Comparison of ENCODE assay signal across 14 mouse cellular contexts in genomic region chr11:67860743-67861398, GRCm38 (mm10).
DNase-seq lines count a peak whose midpoint lies in the region; ATAC-seq and TF ChIP-seq lines count a peak whose summit lies in the region.
"Had no signal": no experiment of that assay in that cellular context is flagged by ENCODE, and none has a peak within 500 bp of the region (broad histone marks: within the 10 kb centered on the region; RNA-seq: fewer than 3 reads in every experiment).

No protein-coding gene starts in this region.

- WGBS in heart, embryonic 14.5 days: 55% methylated on average over 7 of the region's 7 CpGs
- 47% methylated on average over 7 of the region's 7 CpGs for WGBS in lung, embryonic 16.5 days
- 41% methylated on average over 7 of the region's 7 CpGs for WGBS in embryonic facial prominence, embryonic 12.5 days
- 18% methylated on average over 7 of the region's 7 CpGs for WGBS in small intestine, adult 2 months

- H3K9me3 ChIP-seq in heart, embryonic 14.5 days (ENCODE audit: control insufficient read depth, low read length): no peaks in the 10 kb centered on the region
- no peaks in the 10 kb centered on the region for H3K9me3 ChIP-seq in lung, embryonic 16.5 days (ENCODE audit: control insufficient read depth, low read length)
- no peaks in the 10 kb centered on the region for H3K9me3 ChIP-seq in embryonic facial prominence, embryonic 12.5 days
- H3K9me3 ChIP-seq: limb, embryonic 12.5 days; midbrain, embryonic 12.5 days had no signal

- no peak for TF ChIP-seq POLR2A in small intestine, adult 2 months (IDR thresholded peaks at IDR 0.05; ENCODE audit: low read depth, low read length)

- H3K9ac ChIP-seq in heart, embryonic 14.5 days (ENCODE audit: low read length): no peak overlapping the region; the same call in 1 of the 2 replicates
- H3K9ac ChIP-seq in lung, embryonic 16.5 days (ENCODE audit: low read length): no peak overlapping the region
- H3K9ac ChIP-seq in embryonic facial prominence, embryonic 12.5 days: no peak overlapping the region
- H3K9ac ChIP-seq: limb, embryonic 12.5 days; midbrain, embryonic 12.5 days had no signal

- no peak for DNase-seq in heart, postnatal 25 days (ENCODE audit: low spot score)
- DNase-seq in lung, postnatal 36 days: no peak
- DNase-seq in left cerebral cortex, adult 9 months (ENCODE audit: low spot score in 2 of 2): no peak
- no peak for DNase-seq in embryo, embryonic 11 days
- DNase-seq: adrenal gland, adult 8-10 months; cerebellum, postnatal 36 days; kidney, adult 8-10 months; layer of hippocampus, adult 9-11 months had no signal

- intact Hi-C loops in heart, postnatal 25 days (cut with DNase I): no loop called here

- H3K36me3 ChIP-seq in heart, embryonic 14.5 days (ENCODE audit: control insufficient read depth, insufficient read depth, low read length): no peaks in the 10 kb centered on the region
- no peaks in the 10 kb centered on the region for H3K36me3 ChIP-seq in lung, embryonic 16.5 days (ENCODE audit: control insufficient read depth, insufficient read depth, low read length)
- H3K36me3 ChIP-seq in embryonic facial prominence, embryonic 12.5 days: no peaks in the 10 kb centered on the region
- peaks cover 11% of the 10 kb centered on the region for H3K36me3 ChIP-seq in small intestine, adult 2 months (ENCODE audit: control insufficient read depth, insufficient read depth, low read length)
- H3K36me3 ChIP-seq: limb, embryonic 12.5 days; midbrain, embryonic 12.5 days had no signal

- ATAC-seq in heart, embryonic 14.5 days (ENCODE audit: insufficient number of reproducible peaks, insufficient read depth, low FRiP score, low read depth): no peak
- ATAC-seq in lung, embryonic 16.5 days (ENCODE audit: low read depth): peak; percentile 38
- no peak for ATAC-seq in embryonic facial prominence, embryonic 12.5 days (ENCODE audit: insufficient number of reproducible peaks, insufficient read depth, low FRiP score, low TSS enrichment)

- peak overlapping the region in 1 of 2 experiments; percentile 16; a peak in 1 of 4 replicates for H3K27ac ChIP-seq in heart, embryonic 14.5 days (replicated peaks in 1 of 2; ENCODE audit: control insufficient read depth in 1 of 2, insufficient read depth in 1 of 2, low read depth in 2 of 2, low read length in 2 of 2)
- peak overlapping the region; percentile 62 for H3K27ac ChIP-seq in lung, embryonic 16.5 days (ENCODE audit: low read length)
- 0 out of 2 replicates have a peak overlapping the region, but pooled peaks have one; percentile 31 for H3K27ac ChIP-seq in embryonic facial prominence, embryonic 12.5 days
- H3K27ac ChIP-seq in small intestine, adult 2 months (ENCODE audit: insufficient read depth, low read depth, low read length): peak overlapping the region; percentile 43
- H3K27ac ChIP-seq: limb, embryonic 12.5 days; midbrain, embryonic 12.5 days had no signal

- no peak overlapping the region for H3K4me3 ChIP-seq in heart, embryonic 14.5 days (ENCODE audit: control insufficient read depth in 1 of 2, insufficient read depth in 1 of 2, low read depth in 1 of 2, low read length in 2 of 2)
- no peak overlapping the region for H3K4me3 ChIP-seq in lung, embryonic 16.5 days (ENCODE audit: low read length)
- H3K4me3 ChIP-seq in embryonic facial prominence, embryonic 12.5 days: no peak overlapping the region
- H3K4me3 ChIP-seq in small intestine, adult 2 months (ENCODE audit: low read depth, low read length): no peak overlapping the region
- H3K4me3 ChIP-seq: limb, embryonic 12.5 days; midbrain, embryonic 12.5 days had no signal

- peaks cover 8 to 9% of the 10 kb centered on the region in 2 experiments for H3K4me1 ChIP-seq in heart, embryonic 14.5 days (ENCODE audit: control insufficient read depth in 2 of 2, insufficient read depth in 2 of 2, low read length in 2 of 2)
- H3K4me1 ChIP-seq in lung, embryonic 16.5 days (replicated peaks; ENCODE audit: control insufficient read depth, insufficient read depth, low read length): peaks cover 15% of the 10 kb centered on the region
- peaks cover 9% of the 10 kb centered on the region; the same call in 1 of the 2 replicates for H3K4me1 ChIP-seq in embryonic facial prominence, embryonic 12.5 days
- H3K4me1 ChIP-seq in small intestine, adult 2 months (ENCODE audit: control insufficient read depth, insufficient read depth, insufficient read length, low read length): peaks cover 16% of the 10 kb centered on the region; the same call in 1 of the 2 replicates

- no peak for TF ChIP-seq CTCF in small intestine, adult 2 months (IDR thresholded peaks at IDR 0.05; ENCODE audit: extremely low read depth, insufficient read length, insufficient replicate concordance, low read depth, low read length)

- 0 out of 2 replicates have a peak overlapping the region, but pooled peaks have one; percentile 13 for H3K4me2 ChIP-seq in heart, embryonic 14.5 days (ENCODE audit: low read length)
- H3K4me2 ChIP-seq in lung, embryonic 16.5 days (ENCODE audit: low read depth, low read length): peak overlapping the region; percentile 38
- no peak overlapping the region for H3K4me2 ChIP-seq in embryonic facial prominence, embryonic 12.5 days (replicated peaks)
- H3K4me2 ChIP-seq: midbrain, embryonic 12.5 days had no signal

- H3K27me3 ChIP-seq in heart, embryonic 14.5 days (ENCODE audit: control insufficient read depth, insufficient read depth, low read length): no peaks in the 10 kb centered on the region
- H3K27me3 ChIP-seq in lung, embryonic 16.5 days (ENCODE audit: control insufficient read depth, insufficient read depth, low read depth, low read length): no peaks in the 10 kb centered on the region
- H3K27me3 ChIP-seq in embryonic facial prominence, embryonic 12.5 days: no peaks in the 10 kb centered on the region
- H3K27me3 ChIP-seq in small intestine, adult 2 months (ENCODE audit: control insufficient read depth, insufficient read depth, low read length): no peaks in the 10 kb centered on the region
- H3K27me3 ChIP-seq: midbrain, embryonic 12.5 days had no signal
